Mouse (Mus musculus): ENCODE results near the gene Calcr.

DNA sequence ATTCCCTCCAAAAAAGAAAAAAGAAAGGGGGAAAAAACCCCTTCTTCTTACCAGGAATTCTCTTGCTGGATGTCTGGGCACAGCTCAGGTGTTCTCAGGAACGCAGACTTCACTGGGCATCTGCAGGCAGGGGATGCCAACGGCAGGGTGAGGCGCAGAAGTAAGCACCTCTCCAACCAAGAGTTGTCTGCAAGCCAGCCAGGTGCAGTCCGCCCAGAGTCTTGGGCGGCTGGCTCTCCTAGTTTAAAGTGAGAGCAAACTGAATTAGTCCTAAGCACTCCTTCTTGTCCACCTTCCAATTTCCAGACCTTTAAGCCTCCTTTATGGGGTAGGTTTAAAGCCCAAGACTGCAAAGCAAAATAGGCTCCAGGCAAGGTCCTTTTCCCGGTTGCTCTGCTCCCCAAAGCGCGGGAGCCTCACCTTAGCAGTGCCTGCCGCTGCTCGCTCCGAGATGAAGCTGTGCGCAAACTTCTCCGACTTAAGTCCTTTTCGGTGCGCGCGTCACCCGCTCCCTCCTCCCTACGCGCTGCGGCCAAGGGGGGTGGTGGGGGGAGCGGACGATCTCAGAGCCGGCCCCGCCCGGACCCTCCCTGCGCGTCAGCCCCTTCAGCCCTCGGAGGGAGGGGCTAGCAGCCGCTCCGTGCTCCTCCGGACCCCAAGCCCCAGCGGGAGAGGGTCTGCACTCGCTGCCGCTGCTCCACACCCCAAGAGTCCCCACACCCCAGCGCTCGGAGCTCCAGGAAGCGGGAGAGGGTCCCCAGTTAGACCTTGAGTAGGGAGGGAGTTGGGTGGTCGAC lies 1.1 kb downstream of the Calcr start:
- TF ChIP-seq CTCF (IDR thresholded peaks at IDR 0.05; ENCODE audit: borderline replicate concordance, extremely low read depth, insufficient read depth, insufficient read length) (no peak), POLR2A (IDR thresholded peaks at IDR 0.05; ENCODE audit: borderline replicate concordance, extremely low read depth, insufficient read depth, insufficient read length, poor library complexity, severe bottlenecking) (no peak)
